Mouse (Mus musculus) midbrain, embryonic 14.5 days (tissue): ENCODE measurements at regions not wholly inside any gene's neighbourhood (a gene's known extent, or its start where the extent isn't known, plus 50 kb on each side); places are given as distances from the start of the nearest gene placed in this dataset.

Experiments
- ATAC-seq: fragments of 200-750 bp; cut with Nextera tagmentation; 2 replicates; pipeline ENCODE4 v1.8.0; 2017; ENCODE audit warnings: moderate number of reproducible peaks, moderate library complexity; ENCODE audit not compliant: low FRiP score, low TSS enrichment
- DNase-seq: peaks from one replicate; pipeline ENCODE4 v3.0.0-alpha.2; 2015
- H3K27ac ChIP-seq: fragments of 300-500 bp; sonication (generic); replicated peaks from 2 replicates; pipeline ENCODE4 v1.5.1; 2014; ENCODE audit warnings: mild to moderate bottlenecking, low read depth, low read length, moderate library complexity
- H3K27me3 ChIP-seq: fragments of 300-500 bp; sonication (generic); 2 replicates; pipeline ENCODE4 v1.6.1; 2014; ENCODE audit warnings: low read length, control low read depth, mixed read lengths; ENCODE audit not compliant: control insufficient read depth, insufficient read depth
- H3K36me3 ChIP-seq: fragments of 300-500 bp; sonication (generic); 2 replicates; pipeline ENCODE4 v1.6.1; 2014; ENCODE audit warnings: low read length, control low read depth; ENCODE audit not compliant: control insufficient read depth, insufficient read depth
- H3K4me1 ChIP-seq: fragments of 300-500 bp; sonication (generic); 2 replicates; pipeline ENCODE4 v1.6.1; 2014; ENCODE audit warnings: mild to moderate bottlenecking, antibody characterized with exemption, low read length, control low read depth; ENCODE audit not compliant: control insufficient read depth, insufficient read depth
- H3K4me2 ChIP-seq: fragments of 300-500 bp; sonication (generic); 2 replicates; pipeline ENCODE4 v1.6.1; 2014; ENCODE audit warnings: mild to moderate bottlenecking, low read length, moderate library complexity
- H3K4me3 ChIP-seq: fragments of 300-500 bp; sonication (generic); replicated peaks from 2 replicates; pipeline ENCODE4 v1.5.1; 2014; ENCODE audit warnings: low read depth, low read length
- H3K9ac ChIP-seq: fragments of 300-500 bp; sonication (generic); replicated peaks from 2 replicates; pipeline ENCODE4 v1.6.1; 2014; ENCODE audit warnings: mild to moderate bottlenecking, low read length, moderate library complexity
- H3K9me3 ChIP-seq: fragments of 300-500 bp; sonication (generic); 2 replicates; pipeline ENCODE4 v1.6.1; 2016; ENCODE audit warnings: low read length, control low read depth, mixed read lengths; ENCODE audit not compliant: control insufficient read depth
- WGBS: fragments of 180-500 bp; shearing (Covaris S2); extraction: QIAGEN DNeasy Blood & Tissue Kit; methylation state at CpG from one replicate; pipeline ENCODE4 v1.1.7; 2014; 5-methylcytosine and 5-hydroxymethylcytosine counted together

DNA sequence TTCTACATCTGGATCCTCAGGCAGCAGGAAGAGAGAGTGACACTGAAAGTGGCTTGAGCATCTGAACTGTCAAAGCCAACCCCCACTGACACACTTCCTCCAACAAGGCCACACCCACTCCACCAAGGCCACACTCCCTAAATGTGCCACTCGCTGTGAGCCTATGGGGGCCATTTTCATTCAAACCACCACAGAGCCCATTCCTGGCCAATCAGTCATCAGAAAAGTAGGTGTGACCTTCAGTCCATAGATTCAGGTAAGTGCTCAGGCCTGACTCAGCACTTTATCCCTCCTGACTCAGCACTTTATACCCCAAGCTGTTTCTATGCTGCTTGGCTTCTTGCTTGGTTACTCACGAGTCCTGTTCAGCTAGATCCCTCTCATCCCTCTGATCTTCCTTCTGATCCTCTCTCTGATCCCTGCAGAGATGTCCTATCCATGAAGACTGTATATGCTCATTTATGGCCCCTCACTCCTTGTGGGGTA lies 121.6 kb upstream of the Pmepa1 start:
- Histone ChIP-seq H3K9ac (no peak overlapping the region), H3K4me3 (no peak overlapping the region), H3K27ac (no peak overlapping the region), H3K9me3 (no peaks in the 10 kb centered on the region), H3K36me3 (no peaks in the 10 kb centered on the region), H3K4me1 (no peaks in the 10 kb centered on the region; the same call in 1 of the 2 replicates), H3K4me2 (no peak overlapping the region), H3K27me3 (no peaks in the 10 kb centered on the region)
- ATAC-seq (no peak), DNase-seq (no peak)
- WGBS = 91% methylated on average over 2 of the region's 2 CpGs

DNA sequence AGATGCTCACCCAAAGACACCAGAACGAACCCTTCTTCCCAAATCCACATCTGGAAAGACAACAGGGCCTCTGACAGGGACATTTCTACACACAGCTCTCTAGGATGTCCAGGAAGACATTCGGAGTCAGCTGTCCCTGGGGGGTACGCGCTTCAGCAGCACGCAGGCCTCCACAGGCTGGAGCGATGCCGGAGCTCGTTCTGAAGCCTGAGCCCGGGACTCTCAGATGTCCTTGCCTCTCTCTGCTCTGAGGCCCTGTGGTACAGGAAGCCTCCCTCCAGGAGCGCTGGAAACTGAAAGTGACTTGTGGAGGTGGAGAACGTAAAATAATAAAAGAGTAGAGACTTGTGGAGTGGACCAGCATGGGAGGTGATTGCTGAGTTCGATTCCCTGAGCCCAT lies 116.8 kb upstream of the 1700021F07Rik start:
- WGBS = 65% methylated on average over 12 of the region's 12 CpGs
- H3K9ac ChIP-seq = no peak overlapping the region
- H3K36me3 ChIP-seq = no peaks in the 10 kb centered on the region
- no peaks in the 10 kb centered on the region for H3K9me3 ChIP-seq
- peaks cover 18% of the 10 kb centered on the region for H3K4me1 ChIP-seq
- ATAC-seq = no peak
- H3K4me3 ChIP-seq = no peak overlapping the region
- no peak overlapping the region for H3K4me2 ChIP-seq
- no peak overlapping the region for H3K27ac ChIP-seq
- DNase-seq = no peak
- H3K27me3 ChIP-seq = no peaks in the 10 kb centered on the region

DNA sequence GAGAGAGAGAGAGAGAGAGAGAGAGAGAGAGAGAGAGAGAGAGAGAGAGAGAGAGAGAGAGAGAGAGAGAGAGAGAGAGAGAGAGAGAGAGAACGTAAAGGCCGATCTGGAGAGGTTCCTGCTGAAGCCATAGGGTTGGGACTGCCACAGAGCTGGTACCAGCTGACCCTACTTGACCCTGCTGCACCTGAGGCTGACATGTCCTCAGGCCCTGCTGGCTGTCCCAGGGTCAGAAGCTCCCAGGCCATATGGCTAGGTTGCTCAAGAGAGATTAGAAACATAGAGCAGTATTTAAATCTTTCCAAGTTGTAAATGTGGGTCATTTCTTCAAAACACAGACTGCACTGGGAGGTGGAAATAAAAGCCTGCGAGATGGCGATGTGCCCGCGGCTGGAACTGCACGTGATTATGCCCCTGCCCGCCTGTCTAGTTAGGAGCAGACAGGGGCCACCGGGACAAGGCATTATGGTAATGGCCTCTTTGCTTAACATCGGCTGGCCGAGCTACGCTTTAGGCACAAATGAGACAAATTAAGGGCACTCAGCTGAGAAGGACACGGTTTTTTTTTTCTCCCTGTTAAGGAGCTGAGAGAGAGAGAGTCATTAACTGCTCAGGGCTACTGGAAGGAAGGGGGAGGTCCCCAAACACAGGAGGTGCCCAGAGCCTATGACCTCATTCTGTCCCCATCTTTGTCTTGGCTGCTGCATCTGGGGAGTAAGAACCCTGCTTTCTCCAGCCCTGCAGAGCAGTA lies 115.9 kb upstream of the 1700021F07Rik start:
- H3K27ac ChIP-seq = peak overlapping the region; percentile 63
- peak; percentile 79 for ATAC-seq
- WGBS = 11% methylated on average over 13 of the region's 13 CpGs
- no peaks in the 10 kb centered on the region for H3K9me3 ChIP-seq
- no peak overlapping the region for H3K9ac ChIP-seq
- peaks cover 18% of the 10 kb centered on the region for H3K4me1 ChIP-seq
- H3K4me2 ChIP-seq = 0 out of 2 replicates have a peak overlapping the region, but pooled peaks have one; percentile 12
- H3K36me3 ChIP-seq = no peaks in the 10 kb centered on the region
- no peaks in the 10 kb centered on the region for H3K27me3 ChIP-seq
- no peak overlapping the region for H3K4me3 ChIP-seq
- peak; percentile 79 for DNase-seq

DNA sequence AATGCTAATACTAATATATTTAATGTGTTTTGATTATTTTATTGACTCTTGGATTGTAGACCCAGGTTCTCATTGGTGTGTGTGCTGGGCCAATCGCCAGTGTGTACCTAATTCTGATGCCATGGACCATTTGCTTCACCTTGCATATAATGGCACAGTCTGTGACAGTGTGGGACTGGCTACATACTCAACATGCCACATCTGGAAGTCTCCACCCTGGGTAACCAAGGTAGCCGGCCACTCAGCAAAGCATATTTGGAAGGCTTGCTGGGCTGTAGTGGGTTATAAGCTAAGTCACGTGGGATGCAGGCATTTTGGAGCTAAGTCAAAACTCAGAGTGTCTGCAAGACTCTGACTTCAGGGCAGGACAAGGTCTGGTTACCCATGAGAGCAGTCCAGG lies 115.3 kb upstream of the 1700021F07Rik start:
- H3K4me2 ChIP-seq = 0 out of 2 replicates have a peak overlapping the region, but pooled peaks have one; percentile 12
- H3K4me1 ChIP-seq = peaks cover 18% of the 10 kb centered on the region

DNA sequence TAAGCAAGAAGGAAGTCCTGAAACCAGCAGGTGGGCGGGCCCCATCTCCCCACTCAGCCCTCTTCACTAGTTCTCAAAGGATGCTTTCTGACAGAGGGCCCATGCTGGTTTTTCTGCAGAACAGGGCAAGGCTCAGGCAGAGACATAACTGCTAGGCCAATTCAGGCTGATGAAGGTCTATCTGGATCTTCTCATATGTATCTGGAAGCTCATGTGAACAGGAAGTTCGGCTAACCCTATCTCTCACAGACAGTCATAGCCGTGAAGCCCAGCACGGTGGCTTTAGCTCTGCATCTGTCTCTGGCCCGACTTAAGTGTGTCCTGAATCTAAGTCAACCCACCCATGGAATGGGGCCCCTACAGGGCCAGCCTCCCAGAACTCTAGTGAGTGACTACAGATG lies 113.7 kb upstream of the 1700021F07Rik start:
- Histone ChIP-seq H3K4me2 (no peak overlapping the region), H3K9me3 (no peaks in the 10 kb centered on the region), H3K27me3 (no peaks in the 10 kb centered on the region), H3K9ac (no peak overlapping the region), H3K4me3 (no peak overlapping the region), H3K27ac (no peak overlapping the region), H3K36me3 (no peaks in the 10 kb centered on the region), H3K4me1 (peaks cover 21% of the 10 kb centered on the region)
- DNase-seq = no peak
- 86% methylated on average over 5 of the region's 5 CpGs for WGBS
- no peak for ATAC-seq

More for the DNA sequence above, 115.3 kb upstream of the 1700021F07Rik start:
- H3K27me3 ChIP-seq = no peaks in the 10 kb centered on the region
- no peak overlapping the region for H3K4me3 ChIP-seq
- ATAC-seq = peak; percentile 25; the same call in 1 of the 2 replicates
- H3K9me3 ChIP-seq = no peaks in the 10 kb centered on the region
- peak; percentile 24 for DNase-seq
- 71% methylated on average over 3 of the region's 3 CpGs for WGBS
- peak overlapping the region; percentile 63; the same call in 1 of the 2 replicates for H3K27ac ChIP-seq
- no peak overlapping the region for H3K9ac ChIP-seq
- H3K36me3 ChIP-seq = no peaks in the 10 kb centered on the region

DNA sequence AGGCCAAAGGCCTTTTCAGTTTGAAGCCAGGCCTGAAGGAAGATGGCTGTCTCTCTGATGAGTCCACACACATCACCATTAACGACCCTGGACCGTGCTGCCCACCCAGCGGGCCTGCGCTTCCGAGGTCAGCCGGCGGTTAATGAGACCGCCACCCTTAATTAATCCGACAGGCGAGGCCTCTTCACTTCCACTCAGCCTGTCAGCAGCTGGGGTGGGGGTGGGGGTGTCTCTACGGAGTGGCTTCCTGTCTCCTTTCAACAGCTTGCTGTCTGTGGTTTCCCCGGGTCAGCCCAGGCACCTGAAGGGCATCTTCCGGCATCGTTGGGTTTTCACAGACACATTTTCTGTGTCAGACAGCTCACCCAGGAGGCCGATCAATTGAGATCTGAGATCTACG lies 113.0 kb upstream of the 1700021F07Rik start:
- Histone ChIP-seq H3K9me3 (no peaks in the 10 kb centered on the region), H3K4me1 (peaks cover 27% of the 10 kb centered on the region), H3K4me2 (no peak overlapping the region), H3K4me3 (no peak overlapping the region), H3K9ac (no peak overlapping the region), H3K27ac (0 out of 2 replicates have a peak overlapping the region, but pooled peaks have one; percentile 20), H3K27me3 (no peaks in the 10 kb centered on the region), H3K36me3 (no peaks in the 10 kb centered on the region)
- WGBS = 19% methylated on average over 16 of the region's 16 CpGs
- DNase-seq = peak; percentile 41
- no peak for ATAC-seq

DNA sequence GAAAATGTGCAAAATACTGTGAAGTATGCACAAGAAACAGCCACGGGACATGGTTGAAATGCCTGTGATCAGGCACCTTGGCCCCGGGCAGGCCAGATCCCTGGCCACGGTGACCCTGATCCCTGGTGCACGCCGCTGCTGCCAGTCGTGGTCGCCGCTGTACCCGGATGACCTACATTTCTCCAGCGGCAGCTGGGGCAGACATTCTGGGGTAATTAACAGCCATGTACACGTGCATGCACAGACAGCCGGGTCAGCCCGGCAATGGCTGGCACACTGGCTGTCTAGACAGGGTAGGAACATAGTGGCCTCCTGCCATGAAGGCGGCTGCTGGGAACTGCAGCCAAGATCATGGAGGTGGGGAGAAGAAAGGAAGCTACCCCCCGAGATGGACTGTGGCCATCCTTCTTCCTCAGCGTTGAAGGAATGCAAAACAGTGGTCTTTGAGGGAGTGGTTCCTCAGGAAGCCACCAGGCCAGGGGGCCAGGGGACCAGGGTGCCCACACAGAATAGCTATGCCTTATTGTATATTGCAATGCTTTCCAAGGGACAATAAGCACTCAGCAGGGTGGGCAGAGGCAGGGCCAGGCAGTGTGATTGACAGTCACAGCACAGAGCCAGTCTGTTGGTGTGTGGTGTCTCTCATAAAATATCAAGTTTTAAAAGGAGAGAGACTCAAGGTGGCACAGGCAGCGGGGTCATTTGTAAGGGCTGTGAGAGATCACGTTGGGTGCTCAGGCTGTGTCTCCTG lies 108.3 kb upstream of the 1700021F07Rik start:
- Histone ChIP-seq H3K9ac (no peak overlapping the region), H3K4me2 (no peak overlapping the region), H3K4me3 (no peak overlapping the region), H3K27ac (peak overlapping the region; percentile 57), H3K9me3 (no peaks in the 10 kb centered on the region), H3K36me3 (no peaks in the 10 kb centered on the region), H3K4me1 (peaks cover 9% of the 10 kb centered on the region; the same call in 1 of the 2 replicates), H3K27me3 (no peaks in the 10 kb centered on the region)
- 64% methylated on average over 18 of the region's 18 CpGs for WGBS
- ATAC-seq = peak; percentile 74
- peak; percentile 63 for DNase-seq

DNA sequence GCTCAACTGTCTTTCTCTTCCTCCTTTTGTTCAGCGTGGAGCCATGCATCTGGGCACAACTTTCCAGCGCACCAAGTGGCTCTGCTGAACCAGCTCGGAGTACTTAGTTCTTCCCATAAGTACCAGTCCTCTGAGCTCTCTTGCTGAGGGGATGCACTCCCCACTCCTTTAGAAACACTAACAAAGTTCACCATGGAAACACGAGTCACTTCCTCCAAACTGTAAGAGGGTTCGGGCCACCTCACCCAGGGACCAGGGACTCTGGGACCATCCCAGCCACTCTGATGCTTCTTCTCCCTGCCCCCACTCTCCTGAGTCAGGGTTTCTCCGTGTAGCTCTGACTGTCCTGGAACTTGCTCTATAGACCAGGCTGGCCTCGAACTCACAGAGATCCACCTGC lies 107.0 kb upstream of the 1700021F07Rik start:
- peaks cover 9% of the 10 kb centered on the region; the same call in 1 of the 2 replicates for H3K4me1 ChIP-seq
- no peak for DNase-seq
- H3K4me2 ChIP-seq = no peak overlapping the region
- H3K36me3 ChIP-seq = no peaks in the 10 kb centered on the region
- no peak overlapping the region for H3K9ac ChIP-seq
- H3K27ac ChIP-seq = no peak overlapping the region
- H3K27me3 ChIP-seq = no peaks in the 10 kb centered on the region
- H3K4me3 ChIP-seq = no peak overlapping the region
- no peak for ATAC-seq
- 85% methylated on average over 7 of the region's 7 CpGs for WGBS
- no peaks in the 10 kb centered on the region for H3K9me3 ChIP-seq
